Mouse (Mus musculus): ENCODE data around the gene Cnep1r1.

Cnep1r1 gene

GRCm38 (mm10) chr8:88118456-88119036 is at the start of gene Cnep1r1:
Gene Cnep1r1 (plus strand): TSS chr8:88118769.
- CTCF ChIA-PET: interaction anchor here (0.5 to 0.7 kb wide), 2 partner anchors 10 to 18 kb away, joined by 4 to 6 read pairs; no protein-coding TSS in a partner anchor

GRCm38 (mm10) chr8:88082183-88082582 is 36.4 kb upstream of the Cnep1r1 start:
- CTCF ChIA-PET: no interaction called here

GRCm38 (mm10) chr8:88088006-88088405 is 30.6 kb upstream of the Cnep1r1 start:
- CTCF ChIA-PET: interaction anchor here (0.6 kb wide), 1 partner anchor 418 kb away, joined by 5 read pairs; no protein-coding TSS in a partner anchor

GRCm38 (mm10) chr8:88091661-88092060 is 26.9 kb upstream of the Cnep1r1 start:
- CTCF ChIA-PET: no interaction called here

- CTCF ChIA-PET: no interaction called here
These were observed 25.2 kb upstream of the Cnep1r1 start for GRCm38 (mm10) chr8:88093367-88093766.

GRCm38 (mm10) chr8:88098856-88099255 is 19.7 kb upstream of the Cnep1r1 start:
- CTCF ChIA-PET: interaction anchor here (0.6 kb wide), 1 partner anchor 422 kb away, joined by 5 read pairs; no protein-coding TSS in a partner anchor

- CTCF ChIA-PET: no interaction called here
These were observed 19.0 kb upstream of the Cnep1r1 start for GRCm38 (mm10) chr8:88099526-88099925.

GRCm38 (mm10) chr8:88109241-88109640 is 9.3 kb upstream of the Cnep1r1 start:
- CTCF ChIA-PET: no interaction called here

- CTCF ChIA-PET: interaction anchor here (0.5 kb wide), 2 partner anchors 10 to 503 kb away, joined by 3 to 4 read pairs; no protein-coding TSS in a partner anchor
These were observed 507 bp downstream of the Cnep1r1 start for GRCm38 (mm10) chr8:88119076-88119475.

- CTCF ChIA-PET: interaction anchor here (0.7 to 1.0 kb wide), 3 partner anchors 10 to 1215 kb away, joined by 3 to 4 read pairs (median 4); no protein-coding TSS in a partner anchor
These were observed 6.3 kb downstream of the Cnep1r1 start for GRCm38 (mm10) chr8:88124850-88125249.

GRCm38 (mm10) chr8:88129397-88129796 is 10.8 kb downstream of the Cnep1r1 start:
- CTCF ChIA-PET: interaction anchor here (0.6 kb wide), 1 partner anchor 10 kb away, joined by 4 read pairs; no protein-coding TSS in a partner anchor

- CTCF ChIA-PET: no interaction called here
These were observed 12.3 kb downstream of the Cnep1r1 start for GRCm38 (mm10) chr8:88130754-88131317.

GRCm38 (mm10) chr8:88137748-88138484 is 19.3 kb downstream of the Cnep1r1 start, which contains the start of gene Heatr3:
Gene Heatr3 (plus strand): TSS chr8:88137855.
- CTCF ChIA-PET: no interaction called here

- CTCF ChIA-PET: interaction anchor here (0.6 kb wide), 1 partner anchor 12 kb away, joined by 4 read pairs; no protein-coding TSS in a partner anchor
These were observed 20.7 kb downstream of the Cnep1r1 start for GRCm38 (mm10) chr8:88139256-88139655.

- CTCF ChIA-PET: no interaction called here
These were observed 23.1 kb downstream of the Cnep1r1 start for GRCm38 (mm10) chr8:88141629-88142028.

GRCm38 (mm10) chr8:88144041-88144440 is 25.5 kb downstream of the Cnep1r1 start:
- CTCF ChIA-PET: no interaction called here

GRCm38 (mm10) chr8:88150910-88151371 is 32.4 kb downstream of the Cnep1r1 start:
- CTCF ChIA-PET: interaction anchor here (0.7 kb wide), 1 partner anchor 11 kb away, joined by 4 read pairs; no protein-coding TSS in a partner anchor

GRCm38 (mm10) chr8:88160237-88160995 is 41.8 kb downstream of the Cnep1r1 start:
- CTCF ChIA-PET: no interaction called here

- CTCF ChIA-PET: interaction anchor here (1.1 kb wide), 1 partner anchor 9 kb away, joined by 3 read pairs; no protein-coding TSS in a partner anchor
These were observed 42.9 kb downstream of the Cnep1r1 start for GRCm38 (mm10) chr8:88161439-88161838.

GRCm38 (mm10) chr8:88175264-88175663 is 56.7 kb downstream of the Cnep1r1 start:
- CTCF ChIA-PET: no interaction called here

GRCm38 (mm10) chr8:88177291-88177690 is 58.7 kb downstream of the Cnep1r1 start:
- CTCF ChIA-PET: no interaction called here

All from spleen, embryonic (tissue).